Mouse (Mus musculus) skeletal muscle tissue, adult 2 months (tissue): ENCODE measurements around the gene Kdm2b.
A peak's percentile ranks its signal among the peaks of the same experiment; 100 is the strongest.

Experiments used
- DNase-seq: peaks from one replicate; pipeline ENCODE4 v3.0.0-alpha.2; 2012; ENCODE audit warnings: low read depth, low spot score

The Kdm2b gene

GRCm38 (mm10) chr5:122850319-122851002, 139.2 kb downstream of the Kdm2b start:
- DNase-seq: no peak

GRCm38 (mm10) chr5:122849521-122850318, 139.9 kb downstream of the Kdm2b start, which contains the start of gene Rnf34:
Gene Rnf34, plus strand, starts transcription at chr5:122850048.
- peak; percentile 98 for DNase-seq

- no peak for DNase-seq
These were observed 145.8 kb downstream of the Kdm2b start for GRCm38 (mm10) chr5:122843799-122844198.

GRCm38 (mm10) chr5:122841126-122841525, 148.5 kb downstream of the Kdm2b start:
- no peak for DNase-seq

- DNase-seq: no peak
These were observed 156.6 kb downstream of the Kdm2b start for GRCm38 (mm10) chr5:122832996-122833395.

- no peak for DNase-seq
These were observed 157.1 kb downstream of the Kdm2b start for GRCm38 (mm10) chr5:122832536-122832935.

- DNase-seq: no peak
These were observed 164.5 kb downstream of the Kdm2b start for GRCm38 (mm10) chr5:122825099-122825498.

- DNase-seq: no peak
These were observed 165.2 kb downstream of the Kdm2b start for GRCm38 (mm10) chr5:122824450-122824849.

GRCm38 (mm10) chr5:122823976-122824375, 165.6 kb downstream of the Kdm2b start:
- no peak for DNase-seq

GRCm38 (mm10) chr5:122822441-122822840, 167.2 kb downstream of the Kdm2b start:
- no peak for DNase-seq

- DNase-seq: no peak
These were observed 168.1 kb downstream of the Kdm2b start for GRCm38 (mm10) chr5:122821524-122821885.

- peak; percentile 97 for DNase-seq
These were observed 168.7 kb downstream of the Kdm2b start, which contains the start of gene Anapc5 for GRCm38 (mm10) chr5:122820777-122821523. Gene Anapc5, minus strand, starts transcription at chr5:122821339.
